Mouse (Mus musculus) brown adipose tissue, adult 24 weeks (tissue): ENCODE measurements around the gene Ifnar2. TPM values are rescaled to one million over a fixed set of nuclear protein-coding genes. Genes with fewer than 3 reads are reported as not detected.
"Not testable (repeated sequence)": the region's sequence is repeated elsewhere in the genome, so short reads cannot be mapped to it uniquely, and the experiment has no call there.

Experiments used
- H3K27ac ChIP-seq: fragments of 200-500 bp; replicated peaks from 2 replicates; pipeline ENCODE4 v1.5.1; 2012; ENCODE audit warnings: low read depth, mild to moderate bottlenecking, low read length
- H3K4me1 ChIP-seq: fragments of 200-500 bp; 2 replicates; pipeline ENCODE4 v1.6.1; 2012; ENCODE audit warnings: low read length, mixed read lengths; ENCODE audit not compliant: control insufficient read depth, insufficient read depth, insufficient read length
- H3K4me3 ChIP-seq: fragments of 200-500 bp; 2 replicates; pipeline ENCODE4 v1.5.1; 2012; ENCODE audit warnings: low read depth, mild to moderate bottlenecking, low read length, moderate library complexity; ENCODE audit not compliant: insufficient read depth
- polyA plus RNA-seq: library from polyadenylated mRNA; stranded (reverse); fragments of >200 nt; gene quantifications from 2 replicates; pipeline ENCODE4 v1.2.4, GENCODE M21; 2012; ENCODE audit not compliant: missing spikeins, insufficient read depth, insufficient read length

Ifnar2 gene
- polyA plus RNA-seq, 1 experiment, result 149 TPM

DNA sequence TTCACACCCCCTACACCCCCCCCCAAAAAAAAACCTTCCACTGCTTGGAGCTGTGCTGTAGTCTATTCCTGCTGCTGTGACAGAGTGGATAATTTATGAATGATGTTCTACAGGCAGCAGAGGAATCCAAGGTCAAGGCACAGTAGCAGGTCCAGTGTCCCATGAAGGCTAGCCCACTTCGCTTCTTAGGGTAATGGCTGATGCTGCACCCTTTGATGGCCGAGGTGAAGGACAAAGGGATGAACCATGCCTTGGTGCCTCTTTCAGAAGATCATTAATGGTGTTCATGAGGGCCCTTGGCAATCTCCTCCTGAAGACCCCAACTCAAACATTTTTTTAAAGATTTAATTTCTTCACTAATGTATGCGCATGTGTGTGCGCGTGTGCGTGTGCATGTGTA, 43.8 kb downstream of the Ifnar2 start:
- no peak overlapping the region for H3K27ac ChIP-seq
- peaks cover 2% of the 10 kb centered on the region; the same call in 1 of the 2 replicates for H3K4me1 ChIP-seq
- H3K4me3 ChIP-seq, result no peak overlapping the region

DNA sequence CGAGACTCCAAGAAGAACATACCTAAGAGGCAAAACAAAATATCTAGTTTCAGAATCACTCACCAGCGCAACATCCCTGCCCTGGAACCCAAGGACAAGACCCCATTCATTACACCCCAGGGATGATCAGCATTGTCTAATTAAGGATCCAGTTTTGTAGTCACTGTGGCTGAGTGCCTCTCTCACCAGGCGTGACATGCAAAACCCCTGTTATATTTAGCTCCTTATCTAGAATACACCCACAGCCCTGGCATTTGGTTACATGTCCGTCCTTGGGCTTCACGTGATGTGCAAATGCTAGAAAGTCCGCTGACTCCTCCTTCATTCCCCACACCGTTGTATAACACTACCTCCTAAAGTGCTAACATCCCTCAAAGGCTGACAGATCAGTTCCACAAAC, 44.4 kb downstream of the Ifnar2 start:
- Histone ChIP-seq H3K4me1 (peaks cover 2% of the 10 kb centered on the region; the same call in 1 of the 2 replicates), H3K4me3 (no peak overlapping the region), H3K27ac (no peak overlapping the region)

GRCm38 (mm10) chr16:91418531-91418930, 45.9 kb downstream of the Ifnar2 start:
- H3K4me3 ChIP-seq, result no peak overlapping the region
- H3K4me1 ChIP-seq, result no peaks in the 10 kb centered on the region
- no peak overlapping the region for H3K27ac ChIP-seq

DNA sequence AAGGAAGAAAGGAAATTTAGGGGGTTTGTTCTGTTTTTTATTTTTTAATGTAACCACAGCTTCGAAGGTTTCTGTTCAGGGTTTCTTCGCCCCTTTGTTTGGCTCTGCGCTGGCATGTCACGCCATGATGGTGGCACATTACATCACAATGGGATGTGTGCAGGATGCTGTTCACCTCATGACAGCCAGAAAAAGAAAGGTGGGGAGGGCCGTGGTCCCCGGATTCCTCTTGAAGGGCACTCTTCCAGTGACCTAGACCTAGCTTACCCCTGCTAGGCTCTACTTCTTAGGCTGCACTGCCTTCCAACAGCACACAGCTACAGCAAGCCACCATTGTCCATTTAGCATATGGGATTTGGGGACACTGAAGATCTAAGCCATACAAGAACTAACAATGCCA, 53.2 kb downstream of the Ifnar2 start:
- Histone ChIP-seq H3K4me1 (no peaks in the 10 kb centered on the region), H3K27ac (no peak overlapping the region), H3K4me3 (no peak overlapping the region)

DNA sequence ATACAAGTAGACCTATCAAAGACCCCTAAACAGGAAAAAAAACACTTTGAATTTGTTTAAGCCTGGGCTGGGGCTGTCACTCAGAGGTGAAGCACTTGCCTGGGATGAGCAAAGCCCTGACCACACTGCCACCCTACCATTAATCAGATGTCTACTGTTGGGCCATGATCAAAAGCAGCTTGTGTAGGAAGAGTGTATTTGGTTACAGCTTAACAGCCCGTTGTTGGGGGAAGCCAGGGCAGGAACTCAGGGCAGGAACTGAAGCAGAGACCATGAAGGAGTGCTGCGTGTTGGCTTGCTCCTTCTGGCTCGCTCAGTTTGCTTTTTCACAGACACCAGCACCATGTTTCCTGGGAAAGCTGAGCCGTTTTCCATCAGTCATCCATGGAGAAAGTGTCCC, 54.0 kb downstream of the Ifnar2 start:
- H3K27ac ChIP-seq, result peak overlapping the region; percentile 53

GRCm38 (mm10) chr16:91427461-91427860, 54.9 kb downstream of the Ifnar2 start:
- H3K4me3 ChIP-seq, result no peak overlapping the region
- peak overlapping the region; percentile 82 for H3K27ac ChIP-seq
- H3K4me1 ChIP-seq, result no peaks in the 10 kb centered on the region

More for the DNA sequence above, 54.0 kb downstream of the Ifnar2 start:
- Histone ChIP-seq H3K4me3 (no peak overlapping the region), H3K4me1 (no peaks in the 10 kb centered on the region)

DNA sequence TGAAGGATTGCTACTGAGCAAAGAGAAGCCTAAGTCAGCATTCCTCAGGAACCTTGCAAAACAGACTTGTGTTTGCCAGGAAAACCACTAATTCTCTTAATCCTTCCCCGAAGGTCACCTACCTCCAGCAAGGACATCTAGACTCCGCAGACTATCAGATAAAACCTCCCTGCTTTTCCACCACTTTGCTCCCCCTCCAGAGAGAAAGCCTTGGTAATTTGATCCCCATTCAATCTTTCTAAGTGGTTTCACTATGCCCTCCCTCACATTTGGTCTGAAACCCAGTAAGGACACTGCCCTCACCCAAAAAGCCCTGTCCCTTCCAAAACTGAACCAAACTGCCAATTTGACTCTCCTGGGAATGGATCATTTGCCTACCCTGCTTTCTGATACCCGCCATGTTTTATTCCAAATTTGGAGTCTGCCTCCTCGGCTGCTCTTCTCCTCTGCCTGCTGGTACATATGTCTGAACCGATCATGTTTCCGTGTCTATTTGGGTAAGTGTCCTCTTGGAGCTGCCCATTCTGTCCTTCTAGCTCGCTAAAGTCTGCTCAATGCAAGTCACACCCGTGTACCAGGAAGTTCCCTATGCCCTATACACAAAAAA, 55.8 kb downstream of the Ifnar2 start:
- no peak overlapping the region for H3K4me3 ChIP-seq
- H3K4me1 ChIP-seq, result 0 out of 2 replicates have a peak, but pooled peaks cover 2% of the 10 kb centered on the region
- peak overlapping the region; percentile 82 for H3K27ac ChIP-seq

DNA sequence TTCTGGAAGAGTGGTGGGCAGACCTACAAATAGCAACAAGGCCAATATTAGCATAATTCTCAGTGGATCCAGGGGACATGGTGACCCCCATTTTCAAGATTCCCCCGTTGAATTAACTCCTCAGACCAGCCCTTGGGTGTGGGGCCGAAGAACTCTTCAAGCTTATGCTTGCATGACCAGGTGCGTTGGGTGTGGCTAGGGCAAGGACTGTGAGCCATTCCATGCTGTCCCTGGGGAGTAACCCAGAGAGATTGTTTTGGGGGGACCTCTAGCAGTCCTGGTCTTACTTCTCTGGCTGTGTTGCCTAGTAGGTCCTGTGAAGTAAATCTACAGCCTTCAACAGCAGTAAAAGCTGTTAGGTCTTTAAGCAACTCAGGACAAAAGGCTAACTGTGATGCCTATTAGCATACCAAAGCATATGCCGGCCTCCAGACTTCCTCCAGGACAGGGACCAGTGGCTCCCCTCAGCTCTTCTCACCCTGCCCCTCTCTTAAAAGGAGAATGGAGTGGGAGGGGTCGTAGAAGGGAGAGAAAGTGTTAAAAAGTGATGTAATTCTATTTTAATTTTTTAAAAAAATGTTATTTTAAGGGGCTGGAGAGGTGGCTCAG, 60.2 kb downstream of the Ifnar2 start:
- Histone ChIP-seq H3K4me3 (no peak overlapping the region), H3K4me1 (peaks cover 22% of the 10 kb centered on the region), H3K27ac (no peak overlapping the region)

DNA sequence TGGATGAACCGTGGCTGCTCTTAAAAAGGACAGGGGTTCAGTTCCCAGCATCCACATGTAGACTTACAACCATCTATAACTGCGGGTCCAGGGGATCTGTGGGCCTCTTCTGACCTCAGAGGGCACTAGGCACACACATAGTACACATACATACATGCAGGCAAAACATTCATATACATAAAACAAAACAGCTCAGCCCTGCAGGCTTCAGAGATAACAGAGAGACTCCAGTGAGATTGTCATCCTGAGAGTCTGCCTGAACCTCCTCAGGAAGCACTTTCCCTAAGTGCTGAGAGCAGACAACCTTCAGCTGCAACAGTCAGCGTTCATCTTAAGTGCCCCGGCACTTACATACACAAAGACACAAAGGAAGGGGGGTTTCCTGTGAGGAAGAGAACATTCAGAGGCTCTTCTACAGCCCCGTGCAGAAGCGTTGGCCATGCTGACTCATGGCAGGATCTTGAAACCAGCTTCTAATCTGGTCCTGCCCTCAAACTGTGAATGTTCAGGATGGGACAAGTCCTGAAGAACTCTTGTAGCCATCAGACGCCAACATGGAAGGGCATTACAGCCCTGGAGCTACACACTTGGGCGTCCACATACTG, 60.8 kb downstream of the Ifnar2 start:
- Histone ChIP-seq H3K27ac (no peak overlapping the region), H3K4me1 (peaks cover 22% of the 10 kb centered on the region), H3K4me3 (no peak overlapping the region)

DNA sequence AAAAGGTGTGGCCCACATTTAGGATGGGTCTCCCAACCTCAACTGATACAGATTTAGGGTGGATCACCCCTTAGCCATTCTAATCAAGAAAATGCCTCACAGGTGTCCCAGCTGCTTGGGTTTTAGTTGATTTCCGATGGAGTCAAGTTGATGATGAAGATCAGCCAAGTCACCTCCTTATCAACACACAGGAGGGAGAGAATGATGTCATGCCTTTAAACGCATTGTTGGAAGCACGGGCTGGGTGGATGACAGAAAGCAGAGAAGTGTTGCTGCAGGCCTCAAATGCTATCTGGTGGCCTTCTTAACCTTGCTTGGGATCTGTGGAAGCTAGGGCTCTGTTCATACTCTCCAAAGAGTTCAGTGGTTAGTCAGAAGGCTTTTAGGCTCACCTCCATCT, 61.5 kb downstream of the Ifnar2 start:
- Histone ChIP-seq H3K4me1 (peaks cover 29% of the 10 kb centered on the region), H3K27ac (no peak overlapping the region), H3K4me3 (no peak overlapping the region)

DNA sequence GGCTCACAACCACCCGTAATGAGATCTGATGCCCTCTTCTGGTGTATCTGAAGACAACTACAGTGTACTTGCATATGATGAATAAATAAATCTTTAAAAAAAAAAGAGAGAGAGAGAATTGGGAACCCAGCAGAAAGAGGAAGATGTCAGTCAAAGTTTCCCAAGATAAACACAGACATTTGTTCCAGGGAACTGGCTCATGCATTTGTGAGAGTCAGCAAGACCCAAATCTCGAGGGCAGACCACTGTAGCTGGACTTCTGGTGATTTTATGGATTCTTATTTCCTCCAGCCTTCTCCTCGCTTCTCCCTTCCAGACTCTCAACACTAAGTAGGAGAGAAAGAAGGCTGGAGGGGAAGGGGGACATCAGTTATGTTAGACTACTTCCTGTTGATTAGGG, 65.5 kb downstream of the Ifnar2 start:
- Histone ChIP-seq H3K4me1 (peaks cover 37% of the 10 kb centered on the region), H3K4me3 (no peak overlapping the region), H3K27ac (peak overlapping the region; percentile 61; the same call in 1 of the 2 replicates)

DNA sequence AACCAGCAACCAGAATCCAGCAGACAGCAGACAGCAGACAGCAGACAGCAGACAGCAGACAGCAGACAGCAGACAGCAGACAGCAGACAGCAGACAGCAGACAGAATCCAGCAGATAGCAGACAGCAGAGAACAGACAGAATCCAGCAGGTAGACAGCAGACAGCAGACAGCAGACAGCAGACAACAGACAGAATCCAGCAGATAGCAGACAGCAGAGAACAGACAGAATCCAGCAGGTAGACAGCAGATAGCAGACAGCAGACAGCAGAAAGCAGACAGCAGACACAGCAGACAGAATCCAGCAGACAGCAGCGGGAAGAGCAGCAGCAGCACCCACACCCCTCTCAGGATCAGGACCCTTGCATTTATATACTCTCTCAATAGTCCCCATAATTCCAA, 66.0 kb downstream of the Ifnar2 start:
- H3K4me1 ChIP-seq, result peaks cover 35% of the 10 kb centered on the region
- peak overlapping the region; percentile 61 for H3K27ac ChIP-seq
- H3K4me3 ChIP-seq, result not testable (repeated sequence)

DNA sequence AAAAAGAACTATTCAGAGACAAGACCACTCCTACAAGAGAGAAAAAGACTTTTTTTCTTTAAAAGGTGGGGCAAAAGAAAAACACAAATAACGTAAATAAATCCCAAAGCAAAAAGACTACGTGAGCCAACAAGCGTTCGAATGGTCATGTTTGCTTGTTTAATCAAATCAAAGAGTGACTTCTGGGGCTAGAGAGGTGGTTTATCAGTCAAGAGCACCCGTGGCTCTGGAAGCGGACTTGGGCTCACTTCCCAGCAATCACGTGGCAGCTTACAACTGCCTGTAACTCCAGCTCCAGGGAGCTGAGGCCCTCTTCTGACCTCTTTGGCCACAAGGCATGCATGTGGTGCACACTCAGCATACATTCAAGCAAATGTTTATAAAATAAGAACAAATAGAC, 68.8 kb downstream of the Ifnar2 start:
- Histone ChIP-seq H3K4me3 (no peak overlapping the region), H3K27ac (peak overlapping the region; percentile 70), H3K4me1 (peaks cover 24% of the 10 kb centered on the region)

DNA sequence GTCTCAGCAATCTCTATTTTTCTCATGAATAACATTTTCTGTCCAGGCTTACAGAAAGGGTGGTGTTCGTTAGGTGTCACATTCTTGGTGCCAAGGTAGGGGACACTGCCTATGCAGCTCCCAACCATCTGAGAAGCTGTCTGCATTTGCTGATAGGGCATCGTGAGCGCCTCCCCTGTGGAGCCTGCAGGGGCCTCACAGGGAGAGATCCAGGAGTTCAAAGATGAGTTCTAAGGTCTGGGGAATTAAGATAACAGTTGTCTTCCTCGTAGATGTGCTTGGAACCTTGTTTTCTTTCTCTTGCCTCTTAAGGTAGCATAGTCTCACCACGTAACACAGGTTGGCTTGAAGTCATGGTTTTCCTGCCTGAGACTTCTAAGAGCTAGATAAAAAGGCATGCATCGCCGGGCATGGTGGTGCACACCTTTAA, 69.2 kb downstream of the Ifnar2 start:
- no peak overlapping the region for H3K27ac ChIP-seq
- H3K4me3 ChIP-seq, result no peak overlapping the region
- peaks cover 20% of the 10 kb centered on the region for H3K4me1 ChIP-seq

DNA sequence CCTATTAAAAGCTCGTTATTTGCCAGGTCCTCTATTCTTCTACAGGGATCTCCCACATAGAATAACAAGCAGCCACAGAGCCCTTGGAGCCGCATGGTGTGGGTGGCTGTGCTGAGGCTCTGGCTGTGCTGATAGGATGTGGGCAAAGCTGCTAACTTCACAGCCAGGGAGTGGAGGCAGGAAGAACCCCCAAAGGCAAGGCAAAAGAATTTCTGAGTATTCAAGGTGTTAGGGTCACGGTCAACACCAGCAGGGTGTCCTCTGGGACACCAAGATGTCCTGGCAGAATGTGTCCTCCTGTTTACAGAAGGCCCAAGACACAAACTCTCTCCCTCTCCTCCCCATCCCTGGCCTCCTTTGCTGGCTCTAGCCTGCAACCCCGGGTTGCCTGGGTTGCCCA, 69.9 kb downstream of the Ifnar2 start:
- H3K4me3 ChIP-seq, result no peak overlapping the region
- H3K4me1 ChIP-seq, result peaks cover 17% of the 10 kb centered on the region
- H3K27ac ChIP-seq, result no peak overlapping the region

DNA sequence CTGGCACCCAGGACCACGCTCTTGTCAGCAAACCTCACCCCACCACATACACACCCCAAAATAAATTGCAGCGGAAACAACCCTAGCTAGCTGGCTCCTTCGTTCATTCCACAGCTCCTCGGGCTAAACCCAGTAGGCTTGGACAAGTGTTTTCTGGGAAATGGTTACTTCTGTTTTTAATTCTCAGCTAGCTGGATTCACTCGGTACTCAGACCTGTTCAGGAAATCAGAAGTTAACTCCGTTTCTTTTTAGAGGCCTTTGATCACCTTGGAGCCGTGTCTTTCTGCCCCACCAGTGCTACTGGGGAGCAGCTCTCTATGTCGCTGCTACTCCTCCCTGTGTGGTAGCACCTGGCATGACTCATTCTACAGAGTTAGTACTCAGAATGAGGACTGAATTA, 70.6 kb downstream of the Ifnar2 start:
- no peak overlapping the region for H3K27ac ChIP-seq
- no peak overlapping the region for H3K4me3 ChIP-seq
- peaks cover 17% of the 10 kb centered on the region for H3K4me1 ChIP-seq
